Mouse (Mus musculus) kidney, adult 2 months (tissue): Measurements from ENCODE around the gene Sgip1.

ENCODE experiments used
- CTCF ChIP-seq: fragments of 200-500 bp; conservative IDR thresholded peaks from 2 replicates; pipeline ENCODE4 v1.5.1; 2011; ENCODE audit warnings: low read depth, mild to moderate bottlenecking, control low read depth, low read length, moderate library complexity, mixed read lengths; ENCODE audit not compliant: insufficient read depth, insufficient read length
- POLR2A ChIP-seq: fragments of 200-500 bp; IDR thresholded peaks from one replicate; pipeline ENCODE4 v1.6.1; 2011; ENCODE audit warnings: low read depth, low read length, control low read depth

- no peak for TF ChIP-seq CTCF
- TF ChIP-seq POLR2A: no peak
Observed at GRCm38 (mm10) chr4:102852290-102852689, 111.2 kb downstream of the Sgip1 start.
